Mouse (Mus musculus): ENCODE measurements around the gene Fgf8.

DNA sequence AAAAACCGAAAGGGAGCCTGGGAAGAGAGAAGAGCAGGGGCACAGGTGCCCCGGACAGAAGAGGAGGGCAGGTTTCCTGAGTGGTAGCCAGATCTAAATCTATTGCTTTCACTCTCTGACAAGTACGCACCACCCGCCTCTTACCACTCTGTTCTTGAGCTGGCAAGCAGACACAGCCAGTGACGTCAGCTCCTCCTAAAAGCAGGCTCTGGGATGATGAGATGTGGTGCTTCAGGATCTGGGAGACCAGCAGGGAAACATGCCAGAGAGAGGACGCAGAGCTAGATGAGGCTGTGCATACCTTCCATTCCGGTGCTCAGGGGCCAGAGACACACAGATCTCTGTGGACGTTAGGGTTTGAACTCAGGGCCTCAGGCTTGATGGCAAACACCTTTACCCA is 50.5 kb downstream of the Fgf8 start:
- TF ChIP-seq CTCF (IDR thresholded peaks at IDR 0.05; ENCODE audit: insufficient read depth, low read length) (no peak), POLR2A (IDR thresholded peaks at IDR 0.05; ENCODE audit: borderline replicate concordance, extremely low read depth, low read depth, low read length) (no peak)

All from lung, adult 2 months (tissue).